Mouse (Mus musculus) lung, adult 2 months (tissue): ENCODE data around the gene Tmem151b.

Experiments
- CTCF ChIP-seq: fragments of 200-500 bp; IDR thresholded peaks from 2 replicates; pipeline ENCODE4 v1.5.1; 2011; ENCODE audit warnings: mild to moderate bottlenecking, low read length, control low read depth; ENCODE audit not compliant: insufficient read depth
- POLR2A ChIP-seq: fragments of 200-500 bp; IDR thresholded peaks from 2 replicates; pipeline ENCODE4 v1.6.1; 2011; ENCODE audit warnings: low read depth, mild to moderate bottlenecking, control low read depth, low read length, borderline replicate concordance; ENCODE audit errors: extremely low read depth

DNA sequence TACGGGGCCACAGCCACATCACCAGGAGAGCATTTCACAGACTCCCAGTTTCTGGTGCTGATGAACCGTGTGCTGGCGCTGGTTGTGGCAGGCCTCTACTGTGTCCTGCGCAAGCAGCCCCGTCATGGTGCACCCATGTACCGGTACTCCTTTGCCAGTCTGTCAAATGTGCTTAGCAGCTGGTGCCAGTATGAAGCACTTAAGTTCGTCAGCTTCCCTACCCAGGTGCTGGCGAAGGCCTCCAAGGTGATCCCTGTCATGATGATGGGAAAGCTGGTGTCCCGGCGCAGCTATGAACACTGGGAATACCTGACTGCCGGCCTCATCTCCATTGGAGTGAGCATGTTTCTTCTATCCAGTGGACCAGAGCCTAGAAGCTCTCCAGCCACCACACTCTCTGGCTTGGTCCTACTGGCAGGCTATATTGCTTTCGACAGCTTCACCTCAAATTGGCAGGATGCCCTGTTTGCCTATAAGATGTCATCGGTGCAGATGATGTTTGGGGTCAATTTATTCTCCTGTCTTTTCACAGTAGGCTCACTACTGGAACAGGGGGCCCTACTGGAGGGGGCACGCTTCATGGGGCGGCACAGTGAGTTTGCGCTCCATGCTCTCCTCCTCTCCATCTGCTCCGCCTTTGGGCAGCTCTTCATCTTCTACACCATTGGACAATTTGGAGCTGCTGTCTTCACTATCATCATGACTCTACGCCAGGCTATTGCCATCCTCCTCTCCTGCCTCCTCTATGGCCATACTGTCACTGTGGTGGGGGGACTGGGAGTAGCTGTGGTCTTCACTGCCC lies 17.1 kb upstream of the Tmem151b start:
- TF ChIP-seq CTCF (no peak), POLR2A (no peak)
